Comparison of ENCODE assay signal across 11 mouse cellular contexts in genomic region chr2:59400901-59401378, GRCm38 (mm10).
A peak's percentile ranks its signal among the peaks of the same experiment; 100 is the strongest.
DNase-seq lines count a peak whose midpoint lies in the region; ATAC-seq and TF ChIP-seq lines count a peak whose summit lies in the region.
"Had no signal": no experiment of that assay in that cellular context is flagged by ENCODE, and none has a peak within 500 bp of the region (broad histone marks: within the 10 kb centered on the region; RNA-seq: fewer than 3 reads in every experiment).

No protein-coding gene starts in this region.

- H3K27me3 ChIP-seq in liver, adult 2 months (ENCODE audit: control insufficient read depth, insufficient read depth, low read length), result no peaks in the 10 kb centered on the region
- H3K27me3 ChIP-seq in hindbrain, embryonic 14.5 days (ENCODE audit: control insufficient read depth, insufficient read depth, low read length), result no peaks in the 10 kb centered on the region
- H3K27me3 ChIP-seq: limb, embryonic 15.5 days had no signal

- H3K27ac ChIP-seq in liver, adult 2 months (replicated peaks; ENCODE audit: insufficient read depth, low read depth, low read length), result peak overlapping the region; percentile 45
- no peak overlapping the region for H3K27ac ChIP-seq in hindbrain, embryonic 14.5 days

- H3K4me2 ChIP-seq in hindbrain, embryonic 14.5 days (replicated peaks), result no peak overlapping the region
- H3K4me2 ChIP-seq: limb, embryonic 15.5 days had no signal

- no peaks in the 10 kb centered on the region for H3K9me3 ChIP-seq in hindbrain, embryonic 14.5 days (ENCODE audit: control insufficient read depth, low read length)
- H3K9me3 ChIP-seq: G1E; limb, embryonic 15.5 days had no signal

- no peak for TF ChIP-seq CTCF in liver, adult 2 months (IDR thresholded peaks at IDR 0.05; ENCODE audit: low read depth, low read length)

- H3K79me2 ChIP-seq in liver, adult 2 months (ENCODE audit: control insufficient read depth, insufficient read depth, low read length), result no peaks in the 10 kb centered on the region

- no peak overlapping the region for H3K9ac ChIP-seq in liver, adult 2 months (ENCODE audit: low read depth, low read length)
- no peak overlapping the region for H3K9ac ChIP-seq in hindbrain, embryonic 14.5 days
- H3K9ac ChIP-seq: forebrain, postnatal 0 days; limb, embryonic 15.5 days had no signal

- ATAC-seq in megakaryocyte progenitor cell, adult 5-6 weeks (replicated peaks; ENCODE audit: poor library complexity), result peak; percentile 70
- ATAC-seq in hindbrain, embryonic 14.5 days (ENCODE audit: low FRiP score), result no peak
- ATAC-seq: forebrain, postnatal 0 days had no signal

- TF ChIP-seq POLR2A in liver, adult 2 months (IDR thresholded peaks at IDR 0.05; ENCODE audit: extremely low read depth, insufficient read depth, low read length), result no peak

- H3K4me3 ChIP-seq in liver, adult 2 months (ENCODE audit: insufficient read depth, low read depth, low read length), result no peak overlapping the region
- H3K4me3 ChIP-seq in hindbrain, embryonic 14.5 days (replicated peaks; ENCODE audit: low read length), result no peak overlapping the region
- H3K4me3 ChIP-seq: limb, embryonic 15.5 days had no signal

- WGBS in liver, adult 2 months, result 57% methylated on average over 2 of the region's 2 CpGs
- WGBS in hindbrain, embryonic 14.5 days, result 71% methylated on average over 2 of the region's 2 CpGs

- no peaks in the 10 kb centered on the region for H3K36me3 ChIP-seq in liver, adult 2 months (ENCODE audit: control insufficient read depth, insufficient read depth, low read length)
- H3K36me3 ChIP-seq in hindbrain, embryonic 14.5 days (replicated peaks; ENCODE audit: control insufficient read depth, insufficient read depth), result no peaks in the 10 kb centered on the region
- H3K36me3 ChIP-seq: G1E; limb, embryonic 15.5 days had no signal

- peak; percentile 22 for DNase-seq in liver, adult 2 months (ENCODE audit: extremely low read depth, low read depth, low spot score)
- DNase-seq in liver, result no peak
- peak; percentile 86 for DNase-seq in heart, adult 8-10 months (ENCODE audit: low spot score)
- peak; percentile 26 for DNase-seq in heart, postnatal 4 days
- no peak for DNase-seq in hindbrain, embryonic 14.5 days (ENCODE audit: low spot score)
- no peak for DNase-seq in testis, postnatal 14 days (ENCODE audit: low spot score)
- DNase-seq in layer of hippocampus, postnatal 10 days (ENCODE audit: low spot score in 2 of 2), result no peak
- DNase-seq: forebrain, postnatal 0 days had no signal

- no peaks in the 10 kb centered on the region for H3K4me1 ChIP-seq in liver, adult 2 months (ENCODE audit: control insufficient read depth, insufficient read depth, low read length)
- H3K4me1 ChIP-seq in hindbrain, embryonic 14.5 days (replicated peaks; ENCODE audit: control insufficient read depth, insufficient read depth, low read length), result no peaks in the 10 kb centered on the region
- H3K4me1 ChIP-seq: limb, embryonic 15.5 days had no signal

Comparison
In these comparisons a context has a peak if more than half of its experiments do, and no peak if none do; other contexts are left out.
1. DNase-seq: peak in liver, adult 2 months (single experiment), heart, adult 8-10 months (single experiment) and heart, postnatal 4 days (single experiment); none in liver (single experiment), hindbrain, embryonic 14.5 days (single experiment), testis, postnatal 14 days (single experiment) and layer of hippocampus, postnatal 10 days (0 of 2).